Mouse (Mus musculus): ENCODE data around the gene Sirt3.

Sirt3 gene

DNA sequence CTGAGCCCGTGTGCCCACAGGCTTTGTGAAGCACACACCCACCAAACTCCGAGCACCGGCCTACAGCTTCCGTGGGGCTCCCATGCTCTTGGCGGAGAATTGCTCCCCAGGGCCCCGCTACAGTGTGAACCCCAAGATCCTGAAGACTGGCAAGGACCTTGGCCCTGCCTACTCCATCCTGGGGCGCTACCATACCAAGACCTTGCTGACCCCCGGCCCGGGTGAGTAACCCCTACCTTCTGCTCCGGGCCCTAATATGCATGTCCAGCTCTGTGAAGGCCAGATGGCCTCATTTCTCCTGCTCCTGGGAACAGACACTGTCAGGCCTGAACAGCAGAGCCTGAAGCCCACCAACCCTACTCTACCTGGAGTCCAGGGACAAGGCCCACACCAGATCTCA is 33.5 kb downstream of the Sirt3 start:
- in situ Hi-C loops (cut with MseI, MboI), result loop anchor here in 1 of 2 experiments (5.0 kb wide), 1 partner anchor 54 kb away; the partner anchor contains the start of gene Cox8b

DNA sequence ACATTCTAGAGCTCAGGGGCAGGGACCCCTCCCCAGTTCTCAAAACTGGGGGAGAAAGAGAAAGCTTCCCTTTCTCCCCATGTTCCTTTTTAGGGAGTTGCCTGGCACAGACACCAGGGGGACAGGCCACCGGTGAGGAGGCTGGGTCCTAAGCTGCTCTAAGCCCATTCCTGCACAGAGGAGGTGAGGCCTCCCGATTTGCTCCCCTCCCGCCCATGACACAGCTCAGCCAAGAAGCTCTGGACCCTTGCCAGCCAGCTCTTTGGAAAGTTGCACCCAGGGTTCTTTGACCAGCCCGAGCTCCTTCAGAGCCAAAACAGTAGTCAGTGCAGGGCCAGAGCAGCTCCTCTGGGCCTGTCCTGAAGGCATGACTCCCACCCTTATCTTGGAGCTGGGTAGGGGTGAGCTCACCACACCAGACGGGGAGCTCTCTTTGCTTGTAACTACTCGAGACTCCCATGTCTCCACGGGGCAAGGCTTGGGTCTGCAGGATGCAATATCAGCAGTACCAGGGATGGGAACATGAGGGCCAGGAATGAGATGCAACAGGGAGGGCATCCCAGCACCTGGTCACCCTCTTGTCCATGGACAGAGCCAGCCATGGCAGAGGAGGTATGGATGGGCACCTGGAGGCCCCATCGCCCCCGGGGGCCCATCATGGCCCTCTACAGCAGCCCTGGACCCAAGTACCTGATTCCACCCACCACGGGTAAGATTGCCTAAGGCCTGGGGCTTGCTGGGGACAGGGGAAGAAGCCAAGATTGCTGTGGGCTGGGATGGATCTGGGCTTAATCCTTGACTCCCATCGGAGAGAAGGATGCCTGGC is 34.1 kb downstream of the Sirt3 start, which contains the start of gene Odf3:
TSS of gene Odf3 (plus strand) at position 51 of the 826 bp plus-strand sequence.
- in situ Hi-C loops (cut with MseI, MboI), result loop anchor here in 1 of 2 experiments (5.0 kb wide), 1 partner anchor 54 kb away; the partner anchor contains the start of gene Cox8b

DNA sequence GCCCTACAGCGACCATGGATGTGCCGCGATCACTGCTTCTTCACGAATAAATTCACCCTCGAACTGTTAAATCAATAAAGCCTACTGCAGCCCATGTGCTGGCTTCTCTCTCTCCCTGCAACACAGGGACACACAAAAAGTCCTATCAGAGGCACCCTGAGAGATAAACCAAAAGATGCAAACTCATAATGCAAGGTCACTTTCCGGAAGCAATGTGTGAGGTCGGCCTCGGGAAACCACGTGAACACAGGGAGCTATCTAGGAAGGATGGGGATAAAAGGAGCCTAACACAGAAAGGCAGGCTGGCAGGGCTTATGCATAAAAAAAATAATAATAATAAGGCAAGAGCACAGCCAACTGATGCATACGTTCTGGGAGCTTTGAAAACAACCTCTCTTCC is 35.4 kb downstream of the Sirt3 start:
- in situ Hi-C loops (cut with MseI, MboI), result loop anchor here in 1 of 2 experiments (5.0 kb wide), 1 partner anchor 56 kb away; the partner anchor contains the start of gene Cox8b

DNA sequence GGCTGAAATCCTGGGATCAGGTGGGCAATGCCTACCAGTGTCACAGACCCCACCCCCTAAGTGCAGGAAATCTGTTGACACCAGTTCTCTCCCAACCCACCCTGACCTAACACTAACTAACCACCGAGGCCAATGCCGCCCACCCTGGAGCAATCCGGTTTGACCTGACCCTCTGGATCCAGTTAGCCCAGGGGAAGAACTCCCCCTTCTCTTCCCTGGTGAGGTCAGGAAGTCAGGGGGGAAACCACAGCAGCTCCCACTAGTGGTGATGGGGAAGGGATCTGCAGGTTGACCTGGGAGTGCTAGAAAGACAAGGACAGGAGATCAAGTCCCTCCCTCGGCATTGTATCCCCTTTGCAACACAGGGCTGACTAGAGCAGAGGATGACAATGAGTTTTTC is 36.4 kb downstream of the Sirt3 start:
- in situ Hi-C loops (cut with MseI, MboI), result loop anchor here in 1 of 2 experiments (5.0 kb wide), 1 partner anchor 57 kb away; the partner anchor contains the start of gene Cox8b

DNA sequence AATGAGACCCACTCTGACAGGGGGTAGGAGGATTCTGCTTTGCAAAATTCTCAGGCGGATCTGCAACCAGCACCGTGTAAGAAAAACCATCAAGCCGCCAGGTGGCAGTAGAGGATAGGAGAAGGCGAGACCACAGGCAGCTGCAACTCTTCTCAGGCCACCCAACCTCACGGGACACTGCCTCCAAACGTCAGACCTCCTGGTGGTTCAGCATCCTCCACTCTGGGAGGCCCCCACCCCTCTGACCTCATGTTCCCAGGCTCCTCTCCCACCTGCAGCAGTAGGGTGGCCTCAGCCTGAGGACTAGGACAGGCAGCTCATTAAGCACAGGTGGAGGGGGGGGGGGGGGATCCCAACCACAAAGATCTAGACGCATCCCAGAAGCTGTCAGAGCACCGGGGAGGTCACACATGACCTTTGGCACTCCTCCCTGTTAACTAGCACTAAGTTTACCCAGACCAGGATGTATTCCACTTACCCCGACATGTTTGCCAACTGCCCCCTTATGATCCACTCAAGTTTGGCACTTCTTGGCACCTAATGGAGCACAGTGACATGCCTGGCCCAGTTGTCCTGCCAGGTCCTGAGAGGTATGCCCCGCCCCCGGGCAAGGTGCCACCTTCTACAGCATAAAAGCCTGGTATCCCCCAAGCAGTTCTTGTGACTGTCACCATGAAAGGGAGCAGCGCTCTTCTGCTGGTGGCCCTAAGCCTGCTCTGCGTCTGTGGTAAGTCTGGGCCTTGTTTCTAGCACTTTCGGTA is 37.0 kb downstream of the Sirt3 start, which contains the start of gene Scgb1c1:
TSS of gene Scgb1c1 (plus strand) at position 643 of the 761 bp plus-strand sequence.
- in situ Hi-C loops (cut with MseI, MboI), result loop anchor here (5.0 kb wide), 1 partner anchor 57 kb away; the partner anchor contains the start of gene Cox8b (in 2 of the 2)

DNA sequence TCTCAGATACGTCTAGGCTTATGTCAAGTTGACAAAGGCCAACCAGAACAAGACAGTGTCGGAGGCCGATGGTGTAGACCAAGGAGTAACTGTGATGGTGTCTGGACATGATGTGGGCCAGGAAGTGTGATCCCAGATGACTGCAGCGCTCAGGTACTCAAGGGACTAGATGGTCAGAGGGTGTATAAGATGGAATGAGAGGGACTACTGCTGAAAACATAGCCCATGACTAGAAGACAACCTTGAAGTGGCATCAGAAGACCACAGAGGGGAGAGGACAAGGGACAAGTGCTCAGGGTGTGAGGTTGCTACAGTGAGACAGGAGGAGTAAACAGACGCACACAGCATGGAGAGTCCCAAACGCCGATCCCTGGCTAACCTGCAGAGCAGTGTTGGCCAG is 38.3 kb downstream of the Sirt3 start:
- in situ Hi-C loops (cut with MseI, MboI), result loop anchor here in 1 of 2 experiments (5.0 kb wide), 1 partner anchor 58 kb away; the partner anchor contains the start of gene Cox8b

DNA sequence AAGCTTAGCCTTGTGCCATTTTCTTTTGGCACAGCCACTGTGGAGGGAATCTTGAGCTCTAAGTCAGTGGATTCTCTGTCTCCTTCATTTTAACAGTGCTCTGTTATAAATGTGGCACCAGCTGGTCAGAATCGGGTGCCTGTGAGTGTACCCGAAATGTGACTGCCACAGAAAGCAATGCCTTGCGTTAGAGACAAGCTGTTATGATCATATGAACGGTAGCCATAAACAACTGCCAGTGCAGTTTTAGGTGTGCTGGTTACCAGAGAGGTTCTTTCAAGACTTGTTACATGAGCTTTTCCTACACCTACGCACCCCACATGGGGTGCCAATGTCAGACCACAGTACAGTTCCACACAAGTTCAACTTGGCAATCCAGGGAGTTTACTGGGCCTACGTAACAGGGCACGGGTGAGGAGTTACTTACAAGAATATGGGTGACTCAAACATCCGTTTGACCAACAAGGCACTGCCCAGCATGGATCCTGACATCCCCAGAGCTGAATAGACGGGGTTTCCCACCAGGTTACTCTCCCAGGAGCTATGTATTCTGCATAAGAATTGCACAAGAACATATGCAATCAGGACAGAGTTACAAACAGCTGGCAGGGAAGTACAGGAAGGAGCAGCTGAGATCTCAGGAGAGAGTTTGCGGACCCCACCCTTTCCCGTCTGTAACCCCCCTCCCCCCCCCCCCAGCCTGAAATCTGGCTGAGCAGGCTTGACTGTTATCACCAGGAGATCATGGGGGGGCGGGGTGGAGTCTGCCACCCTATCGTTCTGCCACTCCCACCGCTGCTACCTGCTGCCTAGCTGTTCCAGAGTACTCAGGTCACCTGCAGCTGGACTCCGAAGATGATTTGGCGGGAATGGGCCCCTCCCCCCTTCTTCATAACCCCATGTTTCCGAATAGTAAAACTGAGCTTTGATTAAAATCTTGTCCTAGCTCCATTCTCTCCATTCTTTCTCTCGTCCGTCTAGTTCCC is 41.1 kb downstream of the Sirt3 start:
- in situ Hi-C loops (cut with MseI, MboI), result loop anchor here in 1 of 2 experiments (5.0 kb wide), 1 partner anchor 61 kb away; the partner anchor contains the start of gene Cox8b

DNA sequence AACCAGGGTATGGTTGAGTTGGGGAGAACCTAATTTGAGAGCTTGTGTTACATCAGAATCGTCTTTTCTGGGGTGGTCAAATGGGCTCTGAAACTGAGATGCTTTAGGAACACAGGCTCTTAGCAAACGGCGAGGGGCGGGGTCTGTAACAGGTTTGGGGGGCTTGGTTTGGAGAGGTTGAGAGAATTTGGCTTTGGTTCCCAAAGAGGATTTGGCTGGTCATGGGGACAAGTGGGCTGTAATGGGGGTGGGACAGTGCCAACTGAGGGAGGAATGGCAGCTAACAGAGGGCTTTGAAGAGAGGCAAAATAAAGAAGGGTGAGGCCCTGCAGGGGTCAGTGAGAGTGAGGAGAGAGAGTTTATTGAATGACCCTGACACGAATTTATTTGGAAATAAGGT is 42.6 kb downstream of the Sirt3 start:
- in situ Hi-C loops (cut with MseI, MboI), result no loop called here

DNA sequence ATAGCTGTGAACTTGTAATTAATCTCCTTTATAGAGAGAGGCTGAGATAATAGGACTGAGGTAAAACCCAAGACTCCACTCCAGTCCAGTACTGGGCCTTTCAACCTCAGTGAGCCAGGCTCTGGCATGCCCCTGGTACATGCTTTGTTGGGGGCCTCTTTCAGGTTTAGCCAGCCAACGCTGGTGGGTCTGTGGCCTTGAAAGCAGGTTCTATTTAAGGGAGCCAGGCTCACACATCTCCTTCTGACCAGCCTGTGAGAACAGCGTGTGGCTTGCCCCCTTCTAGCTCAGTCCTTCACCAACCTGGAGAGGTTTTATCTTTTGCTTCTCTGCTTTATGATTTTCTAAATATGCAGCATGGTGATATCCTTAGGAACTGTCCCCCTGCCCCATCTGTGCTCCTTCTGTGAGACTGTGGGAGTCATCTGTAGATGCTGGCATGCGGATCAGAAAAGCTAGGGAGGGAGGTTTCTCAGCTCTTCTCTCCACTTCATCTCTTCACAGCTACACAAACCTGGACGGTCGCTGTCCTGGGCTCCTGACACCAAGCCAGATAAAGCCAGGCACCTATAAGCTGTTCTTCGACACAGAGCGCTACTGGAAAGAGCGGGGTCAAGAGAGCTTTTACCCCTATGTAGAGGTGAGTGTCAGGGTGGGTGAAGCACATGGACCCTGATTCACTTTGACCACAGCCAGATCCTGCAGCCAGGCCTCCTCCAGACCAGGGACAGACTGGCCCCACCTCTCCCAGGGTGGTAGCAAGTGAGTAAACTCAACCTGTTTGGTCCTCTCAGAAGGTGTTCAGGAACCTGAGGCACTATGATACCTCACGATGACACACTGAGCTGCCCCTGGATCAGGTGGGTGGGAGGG is 45.6 kb downstream of the Sirt3 start:
- in situ Hi-C loops (cut with MseI, MboI), result no loop called here

DNA sequence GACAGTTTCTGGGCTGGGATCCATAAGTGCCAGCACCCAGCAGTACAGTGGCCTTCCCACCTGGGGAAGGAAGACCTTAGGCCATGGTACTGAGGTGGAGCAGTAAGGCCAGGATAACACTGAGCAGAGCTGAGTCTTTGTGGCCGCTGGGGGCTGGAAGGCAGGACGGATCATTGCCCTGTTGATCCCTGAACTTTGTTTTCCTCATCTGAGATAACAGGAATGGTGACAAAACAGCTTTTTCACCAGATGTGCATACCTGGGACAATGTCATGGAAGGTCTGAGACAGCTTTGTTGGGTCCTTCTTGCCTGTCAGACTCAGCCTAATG is 46.4 kb downstream of the Sirt3 start:
- in situ Hi-C loops (cut with MseI, MboI), result no loop called here

DNA sequence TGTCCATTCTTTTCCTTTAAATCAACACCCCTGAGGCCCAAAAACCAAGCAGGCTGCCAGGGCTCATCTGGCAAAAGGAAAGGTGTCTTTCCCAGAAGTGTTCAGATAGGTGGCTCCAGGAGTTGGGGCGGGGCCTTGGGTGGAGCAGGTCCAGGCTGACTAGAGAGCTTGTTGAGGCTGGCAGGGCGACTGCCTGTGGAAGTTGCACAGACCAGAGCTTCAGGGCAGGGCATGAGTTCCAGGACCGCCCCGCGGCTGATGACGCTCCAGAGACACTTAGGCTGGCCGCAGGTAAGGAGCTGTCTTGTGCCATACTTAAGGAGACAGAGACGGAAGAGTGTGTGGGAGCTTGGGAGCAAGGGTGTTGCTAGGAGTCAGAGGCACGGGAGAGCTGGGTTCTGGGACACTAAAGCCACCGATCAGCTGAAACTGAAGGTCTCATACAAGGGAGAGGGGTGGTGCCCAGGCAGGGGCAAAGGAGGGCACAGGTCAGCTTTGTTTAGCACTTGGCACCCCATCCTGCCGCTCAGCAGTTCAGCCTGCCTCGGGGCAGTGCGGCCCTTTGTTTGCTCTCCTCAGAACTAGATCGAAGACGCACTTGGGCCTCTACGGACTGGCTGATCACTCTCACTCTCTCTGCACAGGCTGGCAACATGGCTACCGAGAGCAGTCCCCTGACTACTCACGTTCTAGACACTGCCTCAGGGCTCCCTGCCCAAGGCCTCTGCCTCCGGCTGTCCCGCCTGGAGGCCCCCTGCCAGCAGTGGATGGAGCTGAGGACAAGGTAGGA is 46.9 kb downstream of the Sirt3 start, which contains the start of gene Urah:
TSS of gene Urah (plus strand) at position 51 of the 790 bp plus-strand sequence.
- in situ Hi-C loops (cut with MseI, MboI), result no loop called here

DNA sequence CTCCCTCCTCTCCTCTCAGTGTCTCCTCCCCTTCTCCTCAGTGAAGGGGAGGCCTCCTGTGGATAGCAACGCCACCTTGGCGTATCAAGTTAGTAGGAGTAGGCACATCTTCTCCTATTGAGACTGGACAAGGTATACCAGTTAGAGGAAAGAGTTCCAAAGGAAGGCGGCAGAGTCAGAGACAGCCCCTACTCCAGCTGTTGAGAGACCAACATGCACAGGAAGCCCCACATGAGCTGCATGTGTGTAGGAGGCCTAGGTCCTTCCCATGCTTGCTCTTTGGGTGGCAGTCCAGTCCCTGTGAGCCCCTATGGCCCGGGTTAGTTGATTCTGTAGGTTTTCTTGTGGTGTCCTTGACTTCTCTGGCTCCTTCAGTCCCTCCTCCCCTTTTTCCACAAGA is 48.8 kb downstream of the Sirt3 start:
- in situ Hi-C loops (cut with MseI, MboI), result no loop called here

DNA sequence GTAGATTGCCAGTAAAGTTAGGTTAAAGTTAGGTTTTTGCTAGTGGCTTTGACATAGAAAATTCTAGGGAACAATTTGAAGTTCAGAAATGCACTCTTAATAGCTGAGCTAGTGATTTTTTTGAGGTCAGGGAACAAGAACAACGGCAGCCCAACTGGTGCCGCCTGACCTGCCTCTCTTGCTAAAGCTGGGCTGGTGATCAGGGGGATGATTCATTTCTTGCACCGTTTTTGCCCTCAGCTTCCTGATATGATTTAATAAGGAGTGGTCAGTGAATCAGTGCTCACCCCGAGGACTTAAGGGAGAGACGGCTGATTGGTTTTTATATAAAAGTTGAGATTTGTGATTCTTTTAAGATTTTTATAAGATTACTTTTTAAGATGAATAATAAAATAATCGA is 50.7 kb downstream of the Sirt3 start:
- in situ Hi-C loops (cut with MseI, MboI), result no loop called here

DNA sequence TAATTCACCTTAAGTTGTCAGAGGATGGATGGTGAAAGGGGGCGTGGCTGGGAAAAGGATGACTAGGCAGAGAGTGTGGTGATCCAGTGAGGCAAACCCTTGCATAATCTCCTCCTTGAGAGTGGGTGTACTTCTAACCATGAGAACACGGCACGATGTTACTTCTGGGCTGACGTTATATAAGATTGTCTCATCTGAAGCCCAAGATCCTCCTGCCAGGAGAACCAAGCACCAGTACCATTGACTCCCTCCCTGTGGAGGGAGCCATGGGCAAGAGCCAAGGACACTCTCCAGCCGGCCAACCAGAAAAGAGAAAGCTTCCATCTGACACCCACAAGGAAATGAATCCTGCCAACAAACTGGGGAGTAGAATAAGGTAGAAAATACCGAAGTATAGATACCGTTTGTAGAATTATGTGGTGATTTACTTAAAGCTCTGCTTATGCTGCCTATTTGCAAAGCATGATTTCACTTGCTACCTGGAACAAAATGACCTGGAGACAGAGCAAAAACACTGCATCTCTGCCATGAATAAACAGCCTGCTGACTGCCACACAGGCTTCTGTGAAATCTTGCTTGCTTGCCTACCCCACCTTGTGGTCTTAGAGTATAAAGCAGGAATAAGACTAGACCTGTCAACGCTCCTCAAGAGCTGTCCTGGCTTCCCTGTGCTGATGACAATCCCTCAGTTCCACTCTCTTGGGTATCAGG is 53.8 kb downstream of the Sirt3 start:
- in situ Hi-C loops (cut with MseI, MboI), result no loop called here

DNA sequence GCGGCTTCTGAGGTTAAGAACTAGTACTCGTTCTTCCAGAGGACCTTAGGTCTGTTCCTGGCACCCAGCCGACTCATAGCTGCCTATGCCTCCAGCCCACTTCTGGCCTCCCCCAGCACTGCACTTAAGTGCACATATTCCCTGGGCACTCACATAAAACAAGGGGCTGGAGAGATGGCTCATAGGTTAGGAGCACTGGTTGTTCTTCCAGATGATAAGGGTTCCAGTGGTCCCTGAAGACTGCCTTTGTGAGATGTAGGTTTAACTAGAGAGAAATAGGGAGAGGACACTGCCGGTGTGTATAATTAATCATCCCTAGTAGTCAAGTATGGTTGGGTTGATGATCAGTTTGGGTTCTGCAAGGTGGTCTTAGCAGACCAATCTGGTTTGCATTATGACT is 59.4 kb downstream of the Sirt3 start:
- in situ Hi-C loops (cut with MseI, MboI), result loop anchor here in 1 of 2 experiments (25.0 kb wide), 1 partner anchor 735 kb away; the partner anchor contains the start of genes Caly and Prap1

DNA sequence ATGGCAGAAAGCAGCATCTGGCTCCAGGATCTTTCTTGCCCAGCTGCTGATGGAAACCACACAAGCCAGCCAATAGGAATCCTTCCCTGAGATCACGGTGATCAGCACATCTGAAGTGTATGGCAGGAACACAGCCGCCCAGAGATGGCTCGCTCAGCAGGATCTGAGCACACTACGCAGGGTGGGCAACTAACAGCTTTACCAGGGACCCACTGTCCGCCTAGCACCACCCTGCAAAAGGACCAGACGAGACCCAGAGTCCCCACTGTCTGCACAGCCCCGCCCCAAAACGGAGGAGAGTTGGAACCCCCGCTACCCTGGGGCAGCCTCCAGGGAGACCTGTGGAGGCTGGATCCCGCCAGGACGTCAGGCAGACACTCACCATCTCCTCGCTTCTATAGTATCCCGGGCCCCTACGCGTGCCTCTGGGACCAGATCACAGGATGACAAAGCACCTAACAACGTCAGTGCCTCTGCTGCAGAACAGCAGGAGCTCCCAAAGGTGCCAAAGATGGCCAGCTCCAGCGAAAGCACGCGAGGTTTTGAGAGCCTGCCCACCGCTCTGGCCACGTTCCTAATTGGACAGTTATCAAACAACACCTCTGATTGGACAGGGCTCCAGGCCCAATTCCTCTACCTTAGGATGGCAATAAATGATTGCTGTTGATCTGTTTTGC is 60.3 kb downstream of the Sirt3 start, which contains the start of gene Zfp941:
TSS of gene Zfp941 (minus strand) at position 526 of the 677 bp plus-strand sequence.
- in situ Hi-C loops (cut with MseI, MboI), result loop anchor here in 1 of 2 experiments (25.0 kb wide), 1 partner anchor 734 kb away; the partner anchor contains the start of genes Caly and Prap1

DNA sequence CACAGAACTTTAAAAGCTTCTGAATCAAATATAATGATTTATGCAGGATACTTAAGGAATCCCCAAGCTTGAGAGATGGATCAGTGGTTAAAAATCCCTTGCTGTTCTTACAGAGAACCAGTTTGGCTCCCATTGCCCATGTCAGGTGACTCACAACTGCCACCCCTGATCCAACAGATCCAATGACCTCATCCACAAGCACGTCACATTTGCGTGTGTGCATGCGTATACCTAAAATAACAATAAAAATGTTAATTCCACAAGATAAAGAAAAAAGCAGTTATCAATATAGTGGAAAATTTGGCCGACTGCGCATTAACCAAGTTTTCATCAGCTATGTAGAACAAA is 60.8 kb downstream of the Sirt3 start:
- in situ Hi-C loops (cut with MseI, MboI), result loop anchor here in 1 of 2 experiments (25.0 kb wide), 1 partner anchor 734 kb away; the partner anchor contains the start of genes Caly and Prap1

Measured in mouse trophoblast stem cell (cell line).